Mouse (Mus musculus): ENCODE data around the gene Mbtps1.

The Mbtps1 gene

GRCm38 (mm10) chr8:119558603-119559401 lies at the start of gene Mbtps1:
TSS of gene Mbtps1 (minus strand) at chr8:119558735.
- DNase-seq (ENCODE audit: low spot score): peak; percentile 96

GRCm38 (mm10) chr8:119606224-119606623 lies 47.7 kb upstream of the Mbtps1 start:
- no peak for DNase-seq (ENCODE audit: low spot score)

GRCm38 (mm10) chr8:119604996-119605395 lies 46.5 kb upstream of the Mbtps1 start, which contains the start of gene Taf1c:
TSS of gene Taf1c (minus strand) at chr8:119605222.
- DNase-seq (ENCODE audit: low spot score): peak; percentile 81

- DNase-seq (ENCODE audit: low spot score): no peak
These were observed 45.9 kb upstream of the Mbtps1 start for GRCm38 (mm10) chr8:119604398-119604803.

GRCm38 (mm10) chr8:119603771-119604170 lies 45.2 kb upstream of the Mbtps1 start:
- no peak for DNase-seq (ENCODE audit: low spot score)

- DNase-seq (ENCODE audit: low spot score): no peak
These were observed 32.9 kb upstream of the Mbtps1 start for GRCm38 (mm10) chr8:119591456-119591855.

GRCm38 (mm10) chr8:119590348-119590747 lies 31.8 kb upstream of the Mbtps1 start:
- DNase-seq (ENCODE audit: low spot score): no peak

GRCm38 (mm10) chr8:119588844-119589243 lies 30.3 kb upstream of the Mbtps1 start:
- no peak for DNase-seq (ENCODE audit: low spot score)

GRCm38 (mm10) chr8:119588321-119588720 lies 29.8 kb upstream of the Mbtps1 start:
- no peak for DNase-seq (ENCODE audit: low spot score)

GRCm38 (mm10) chr8:119585901-119586300 lies 27.4 kb upstream of the Mbtps1 start:
- no peak for DNase-seq (ENCODE audit: low spot score)

- DNase-seq (ENCODE audit: low spot score): no peak
These were observed 22.1 kb upstream of the Mbtps1 start for GRCm38 (mm10) chr8:119580441-119581161.

- DNase-seq (ENCODE audit: low spot score): no peak
These were observed 20.6 kb upstream of the Mbtps1 start for GRCm38 (mm10) chr8:119579096-119579495.

GRCm38 (mm10) chr8:119575366-119575726 lies 16.8 kb upstream of the Mbtps1 start:
- no peak for DNase-seq (ENCODE audit: low spot score)

- peak; percentile 90 for DNase-seq (ENCODE audit: low spot score)
These were observed 16.2 kb upstream of the Mbtps1 start, which contains the start of the genes Hsdl1 and Dnaaf1 for GRCm38 (mm10) chr8:119574437-119575365. TSS of gene Hsdl1 (minus strand) at chr8:119575183. TSS of gene Dnaaf1 (plus strand) at chr8:119575235.

GRCm38 (mm10) chr8:119572411-119572810 lies 13.9 kb upstream of the Mbtps1 start:
- DNase-seq (ENCODE audit: low spot score): no peak

GRCm38 (mm10) chr8:119571135-119571534 lies 12.6 kb upstream of the Mbtps1 start:
- no peak for DNase-seq (ENCODE audit: low spot score)

- no peak for DNase-seq (ENCODE audit: low spot score)
These were observed 11.3 kb upstream of the Mbtps1 start for GRCm38 (mm10) chr8:119569881-119570280.

GRCm38 (mm10) chr8:119568951-119569350 lies 10.4 kb upstream of the Mbtps1 start:
- DNase-seq (ENCODE audit: low spot score): no peak

- DNase-seq (ENCODE audit: low spot score): no peak
These were observed 9.7 kb upstream of the Mbtps1 start for GRCm38 (mm10) chr8:119568251-119568650.

- DNase-seq (ENCODE audit: low spot score): no peak
These were observed 7.8 kb upstream of the Mbtps1 start for GRCm38 (mm10) chr8:119566367-119566766.

- no peak for DNase-seq (ENCODE audit: low spot score)
These were observed 5.3 kb upstream of the Mbtps1 start for GRCm38 (mm10) chr8:119563849-119564251.

- no peak for DNase-seq (ENCODE audit: low spot score)
These were observed 826 bp upstream of the Mbtps1 start for GRCm38 (mm10) chr8:119559402-119559720.

All from ovary, adult 18-20 months (tissue).